Mouse (Mus musculus): ENCODE results near the gene Snd1.

Snd1 gene

GRCm38 (mm10) chr6:28542298-28542701 lies 67.4 kb downstream of the Snd1 start:
- DNase-seq (ENCODE audit: low read depth, low spot score), result no peak

GRCm38 (mm10) chr6:28546943-28547342 lies 72.0 kb downstream of the Snd1 start:
- DNase-seq (ENCODE audit: low read depth, low spot score), result no peak

GRCm38 (mm10) chr6:28549374-28549773 lies 74.4 kb downstream of the Snd1 start:
- no peak for DNase-seq (ENCODE audit: low read depth, low spot score)

- peak; percentile 76 for DNase-seq (ENCODE audit: low read depth, low spot score)
Observed at GRCm38 (mm10) chr6:28550255-28551004, 75.5 kb downstream of the Snd1 start.

GRCm38 (mm10) chr6:28554470-28554869 lies 79.5 kb downstream of the Snd1 start:
- no peak for DNase-seq (ENCODE audit: low read depth, low spot score)

- DNase-seq (ENCODE audit: low read depth, low spot score), result no peak
Observed at GRCm38 (mm10) chr6:28555002-28555401, 80.1 kb downstream of the Snd1 start.

- no peak for DNase-seq (ENCODE audit: low read depth, low spot score)
Observed at GRCm38 (mm10) chr6:28555428-28555827, 80.5 kb downstream of the Snd1 start.

GRCm38 (mm10) chr6:28557728-28558127 lies 82.8 kb downstream of the Snd1 start:
- DNase-seq (ENCODE audit: low read depth, low spot score), result no peak

- no peak for DNase-seq (ENCODE audit: low read depth, low spot score)
Observed at GRCm38 (mm10) chr6:28559419-28559818, 84.5 kb downstream of the Snd1 start.

GRCm38 (mm10) chr6:28561291-28561995 lies 86.5 kb downstream of the Snd1 start:
- DNase-seq (ENCODE audit: low read depth, low spot score), result no peak

- DNase-seq (ENCODE audit: low read depth, low spot score), result no peak
Observed at GRCm38 (mm10) chr6:28562323-28563044, 87.5 kb downstream of the Snd1 start.

- no peak for DNase-seq (ENCODE audit: low read depth, low spot score)
Observed at GRCm38 (mm10) chr6:28567978-28568377, 93.0 kb downstream of the Snd1 start.

GRCm38 (mm10) chr6:28571946-28572345 lies 97.0 kb downstream of the Snd1 start:
- DNase-seq (ENCODE audit: low read depth, low spot score), result no peak

- DNase-seq (ENCODE audit: low read depth, low spot score), result peak; percentile 27
Observed at GRCm38 (mm10) chr6:28572991-28573759, 98.2 kb downstream of the Snd1 start.

- no peak for DNase-seq (ENCODE audit: low read depth, low spot score)
Observed at GRCm38 (mm10) chr6:28576356-28577264, 101.7 kb downstream of the Snd1 start.

- DNase-seq (ENCODE audit: low read depth, low spot score), result no peak
Observed at GRCm38 (mm10) chr6:28582847-28583246, 107.9 kb downstream of the Snd1 start.

GRCm38 (mm10) chr6:28583399-28583798 lies 108.5 kb downstream of the Snd1 start:
- DNase-seq (ENCODE audit: low read depth, low spot score), result no peak

- no peak for DNase-seq (ENCODE audit: low read depth, low spot score)
Observed at GRCm38 (mm10) chr6:28586806-28587205, 111.9 kb downstream of the Snd1 start.

GRCm38 (mm10) chr6:28588494-28589171 lies 113.7 kb downstream of the Snd1 start:
- DNase-seq (ENCODE audit: low read depth, low spot score), result no peak

GRCm38 (mm10) chr6:28592323-28592893 lies 117.5 kb downstream of the Snd1 start:
- no peak for DNase-seq (ENCODE audit: low read depth, low spot score)

All from ZHBTc4 (cell line).